Mouse (Mus musculus): Measurements from ENCODE around the gene Abhd17a.

The Abhd17a gene

GRCm38 (mm10) chr10:80545590-80545989, 44.6 kb downstream of the Abhd17a start:
- DNase-seq, result no peak

- no peak for DNase-seq
Observed at GRCm38 (mm10) chr10:80543873-80544272, 46.3 kb downstream of the Abhd17a start.

- no peak for DNase-seq
Observed at GRCm38 (mm10) chr10:80539493-80539892, 50.6 kb downstream of the Abhd17a start.

GRCm38 (mm10) chr10:80538710-80539394, 51.3 kb downstream of the Abhd17a start, which contains the start of gene Atp8b3:
Gene Atp8b3 (minus strand): TSS chr10:80539124.
- peak; percentile 97 for DNase-seq

GRCm38 (mm10) chr10:80538180-80538579, 52.0 kb downstream of the Abhd17a start:
- DNase-seq, result no peak

- DNase-seq, result no peak
Observed at GRCm38 (mm10) chr10:80535711-80536110, 54.4 kb downstream of the Abhd17a start.

GRCm38 (mm10) chr10:80535071-80535470, 55.1 kb downstream of the Abhd17a start:
- no peak for DNase-seq

- DNase-seq, result no peak
Observed at GRCm38 (mm10) chr10:80533704-80534103, 56.4 kb downstream of the Abhd17a start.

Data from heart, adult 11 months (tissue).